7 mouse cellular contexts compared by ENCODE assay signal in genomic region chr10:62275235-62275634, GRCm38 (mm10). TPM values are rescaled to one million over a fixed set of nuclear protein-coding genes. Genes with fewer than 3 reads are reported as not detected.
A peak's percentile ranks its signal among the peaks of the same experiment; 100 is the strongest.
DNase-seq lines count a peak whose midpoint lies in the region; ATAC-seq and TF ChIP-seq lines count a peak whose summit lies in the region.

No protein-coding gene starts in this region.

- peak; percentile 67 to 77 for DNase-seq in CD8-positive naive resting alpha-beta T cell, adult 2 months (ENCODE audit: low read depth in 2 of 2, low spot score in 2 of 2)
- peak; percentile 24 for DNase-seq in Patski (ENCODE audit: low read depth, low spot score)
- DNase-seq in cerebellum, postnatal 14 days = peak; percentile 95 to 98
- DNase-seq in gastrocnemius, postnatal 36 days = peak; percentile 79
- DNase-seq in layer of hippocampus, postnatal 10 days (ENCODE audit: low spot score in 2 of 2) = peak; percentile 86
- peak; percentile 84 to 92 for DNase-seq in spleen, postnatal 10 days (ENCODE audit: low spot score in 2 of 2)

- in situ Hi-C loops in Patski (cut with MboI; ENCODE audit: low pct_unique_long_range_greater_than_20kb) = loop anchor here (10.0 kb wide), 1 partner anchor 110 kb away; no protein-coding TSS in a partner anchor

- POLR2A ChIA-PET in Patski (lab: Charles Lee) = no interaction called here

- CTCF ChIA-PET in Patski (lab: Charles Lee) = no interaction called here

- intact Hi-C loops in gastrocnemius, postnatal 36 days (cut with DNase I) = loop anchor here (2.0 kb wide), 1 partner anchor 138 kb away; no protein-coding TSS in a partner anchor

- TF ChIP-seq CTCF in Patski (IDR thresholded peaks at IDR 0.05) = peak; percentile 84

- no peaks in the 10 kb centered on the region for H3K27me3 ChIP-seq in Patski

- ATAC-seq in Patski = peak; percentile 58
- peak; percentile 72; the same call in 1 of the 2 replicates for ATAC-seq in megakaryocyte, adult 5-6 weeks (ENCODE audit: poor library complexity, severe bottlenecking)

RNA-seq across cellular contexts. Expression of gene Tacr2, which starts 23.0 kb away (rescaled TPM):
- 0.08 TPM for polyA plus RNA-seq in Patski (2021)
- total RNA-seq in gastrocnemius, postnatal 36 days (2021) = not detected
- total RNA-seq in layer of hippocampus, postnatal 10 days (2021) = under 1 TPM in 1 of 2 experiments, not detected in 1; 0.25 TPM
- not detected in 2 replicates for total RNA-seq in megakaryocyte, adult 5-6 weeks (2015)
- total RNA-seq in megakaryocyte, adult 5-6 weeks (2017) = not detected in 2 replicates

RNA-seq across cellular contexts. Expression of gene Tspan15, which starts 44.2 kb away (rescaled TPM):
- 22.6 TPM for polyA plus RNA-seq in Patski (2021)
- 1 to 10 TPM; 3.5 to 6.4 TPM for total RNA-seq in gastrocnemius, postnatal 36 days (2021)
- 1 to 10 TPM; 7.9 to 9.0 TPM for total RNA-seq in layer of hippocampus, postnatal 10 days (2021)
- total RNA-seq in megakaryocyte, adult 5-6 weeks (2015) = 0.20 and 0.80 TPM in 2 replicates
- 0.18 and 0.24 TPM in 2 replicates for total RNA-seq in megakaryocyte, adult 5-6 weeks (2017)

Comparison
In these comparisons a context has a peak if more than half of its experiments do, and no peak if none do; other contexts are left out.
1. Peak in every context shown above with its lines: DNase-seq and ATAC-seq.
2. DNase-seq: peak in every context shown above with its lines; median percentile 96 in cerebellum, postnatal 14 days; 88 in spleen, postnatal 10 days; 86 in layer of hippocampus, postnatal 10 days; 79 in gastrocnemius, postnatal 36 days; 72 in CD8-positive naive resting alpha-beta T cell, adult 2 months; 24 in Patski.